8 mouse cellular contexts compared by ENCODE assay signal in genomic region chr2:24935057-24935796, GRCm38 (mm10). TPM values are rescaled to one million over a fixed set of nuclear protein-coding genes. Genes with fewer than 3 reads are reported as not detected.
DNase-seq lines count a peak whose midpoint lies in the region; ATAC-seq lines count a peak whose summit lies in the region.

TSS of gene Arrdc1 (minus strand) at chr2:24935252.

- H3K27me3 ChIP-seq in hindbrain, embryonic 11.5 days (ENCODE audit: control insufficient read depth, insufficient read depth, low read length), result no peaks in the 10 kb centered on the region

- H3K36me3 ChIP-seq in hindbrain, embryonic 11.5 days (ENCODE audit: control insufficient read depth, insufficient read depth, low read length), result no peaks in the 10 kb centered on the region

- peak within 1 kb of the TSS; percentile 17; the same call in 1 of the 2 replicates for H3K27ac ChIP-seq in hindbrain, embryonic 11.5 days (ENCODE audit: low read depth, low read length)

- DNase-seq in Muller cell, postnatal 12 days (ENCODE audit: inconsistent ontology term), result peak; percentile 99
- peak; percentile 92 for DNase-seq in cerebellum, adult 9-11 months
- peak; percentile 80 to 85 for DNase-seq in frontal cortex, adult 2 months (ENCODE audit: extremely low spot score in 1 of 2, low spot score in 1 of 2)
- DNase-seq in hindbrain, embryonic 11.5 days (ENCODE audit: low spot score), result peak; percentile 91
- DNase-seq in layer of hippocampus, postnatal 10 days (ENCODE audit: low spot score in 2 of 2), result peak; percentile 81 to 84
- peak; percentile 97 for DNase-seq in lung, postnatal 10 days
- peak; percentile 92 for DNase-seq in ovary, postnatal 36 days (ENCODE audit: low spot score)
- peak; percentile 95 for DNase-seq in thymus, postnatal 25 days

- H3K4me3 ChIP-seq in hindbrain, embryonic 11.5 days (ENCODE audit: low read depth, low read length), result peak within 1 kb of the TSS; percentile 59

- under 1% methylated on average over 43 of the region's 49 CpGs for WGBS in hindbrain, embryonic 11.5 days

- H3K9ac ChIP-seq in hindbrain, embryonic 11.5 days (ENCODE audit: low read depth, low read length), result peak within 1 kb of the TSS; percentile 72

- ATAC-seq in hindbrain, embryonic 11.5 days (ENCODE audit: low FRiP score), result peak; percentile 91

- H3K9me3 ChIP-seq in hindbrain, embryonic 11.5 days (ENCODE audit: control insufficient read depth, low read length), result no peaks in the 10 kb centered on the region

- no peaks in the 10 kb centered on the region for H3K4me1 ChIP-seq in hindbrain, embryonic 11.5 days (replicated peaks; ENCODE audit: control insufficient read depth, insufficient read depth, low read length)

- H3K4me2 ChIP-seq in hindbrain, embryonic 11.5 days (replicated peaks; ENCODE audit: low read depth, low read length), result peak within 1 kb of the TSS; percentile 96

RNA-seq across cellular contexts. Expression of gene Arrdc1, which starts in this region (rescaled TPM):
- polyA plus RNA-seq in frontal cortex, adult 2 months (2012; rRNA removed), result 30.8 and 37.2 TPM in 2 replicates
- 14.4 and 14.7 TPM in 2 replicates for polyA plus RNA-seq in hindbrain, embryonic 11.5 days (2014; fragmentation: Nextera tagmentation; extraction: Ambion mirVana)
- 10 to 100 TPM; 25.7 to 26.0 TPM for total RNA-seq in layer of hippocampus, postnatal 10 days (2021)

Comparison
In these comparisons a context has a peak if more than half of its experiments do, and no peak if none do; other contexts are left out.
1. Peak in every context shown above with its lines: DNase-seq, ATAC-seq, H3K4me3 ChIP-seq and H3K27ac ChIP-seq.